Mouse (Mus musculus) layer of hippocampus, postnatal 25 days (tissue): Measurements from ENCODE around the gene Jsrp1. TPM values are rescaled to one million over a fixed set of nuclear protein-coding genes. Genes with fewer than 3 reads are reported as not detected.

Source experiments
- DNase-seq, 2 experiments: peaks; one replicate each; pipeline ENCODE4 v3.0.0; 2022; ENCODE audit warnings: mixed read lengths in 2 of 2, low spot score in 1 of 2; ENCODE audit errors: extremely low spot score in 1 of 2
- microRNA-seq, 2 experiments: library from miRNA; unstranded; fragments of <30 nt; microRNA quantifications; one replicate each; pipeline ENCODE4 v1.2.0; 2021
- total RNA-seq, 2 experiments: library from RNA; stranded (reverse); gene quantifications; 2 replicates each; pipeline ENCODE4 v1.2.3; 2021

Jsrp1 gene
- total RNA-seq, 2 experiments from 2014 or later: 2.5 to 3.5 TPM

DNA sequence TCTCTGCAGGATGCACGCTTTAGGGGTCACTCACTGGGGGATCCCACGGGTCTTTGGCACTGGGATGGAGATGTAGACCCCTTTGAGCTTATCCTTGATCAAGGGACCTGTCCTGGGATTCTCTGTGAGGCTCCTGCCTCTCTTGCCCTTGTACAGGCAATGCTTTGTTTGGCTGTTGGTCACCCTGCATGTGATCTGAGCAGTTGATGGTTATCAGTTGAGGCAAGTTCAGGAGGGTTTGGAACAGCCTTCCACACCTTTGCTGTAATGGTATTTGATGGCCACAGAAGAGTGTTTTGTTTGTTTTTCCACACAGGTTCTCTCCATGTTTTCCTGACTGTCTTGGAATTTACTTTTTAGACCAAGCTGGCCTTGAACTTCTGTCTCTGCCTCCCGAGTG is 51.5 kb downstream of the Jsrp1 start:
- DNase-seq: no peak

GRCm38 (mm10) chr10:80760596-80761524 is 52.4 kb downstream of the Jsrp1 start:
- no peak for DNase-seq

DNA sequence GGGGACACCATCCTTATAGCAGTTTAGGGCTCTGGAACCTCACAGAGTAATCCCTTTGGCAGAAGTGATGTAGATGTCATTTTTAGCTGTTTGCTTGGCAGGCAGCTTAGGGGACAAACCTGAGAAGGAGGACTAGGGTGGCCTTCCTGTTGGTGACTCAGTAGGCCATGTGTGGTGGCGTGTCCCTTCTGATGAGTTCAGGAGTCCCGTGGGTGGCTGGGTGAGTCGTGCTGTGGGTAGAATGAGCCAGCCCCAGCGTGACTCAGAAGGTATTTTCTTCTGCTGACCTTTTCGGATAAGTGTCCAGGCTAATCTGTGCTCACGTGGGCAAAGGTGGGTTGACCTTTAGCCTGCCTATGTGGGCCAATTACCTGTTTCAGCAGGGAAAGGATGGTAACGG is 54.6 kb downstream of the Jsrp1 start:
- no peak for DNase-seq

Small RNA genes within 50 kb of the gene (microRNA-seq; reads per million reads assigned to microRNA genes)
- gene Mir1982: 4.2 to 4.8 reads per million in 2 experiments

Other genes starting within 250 kb of the Jsrp1 start
- 10 to 100 TPM; 57.3 to 57.6 TPM for gene Klf16, start 236.2 kb downstream of the Jsrp1 start, total RNA-seq
- gene Abhd17a, start 223.2 kb downstream of the Jsrp1 start, total RNA-seq: 100 to 1,000 TPM; 184 to 192 TPM
- 10 to 100 TPM; 44.1 to 45.5 TPM for gene Scamp4, start 210.6 kb downstream of the Jsrp1 start, total RNA-seq
- 1 to 10 TPM; 1.7 to 1.8 TPM for gene Adat3, start 210.6 kb downstream of the Jsrp1 start, total RNA-seq
- gene Gm49322, start 207.5 kb downstream of the Jsrp1 start, total RNA-seq: 1 to 10 TPM; 2.4 to 3.4 TPM
- gene Csnk1g2, start 190.7 kb downstream of the Jsrp1 start, total RNA-seq: 100 to 1,000 TPM; 208 to 236 TPM
- 100 to 1,000 TPM; 103 to 107 TPM for gene Btbd2, start 156.4 kb downstream of the Jsrp1 start, total RNA-seq
- 10 to 100 TPM; 45.0 to 50.9 TPM for gene Mknk2, start 135.4 kb downstream of the Jsrp1 start, total RNA-seq
- 10 to 100 TPM; 13.0 to 13.6 TPM for gene Mob3a, start 111.5 kb downstream of the Jsrp1 start, total RNA-seq
- gene Izumo4, start 111.3 kb downstream of the Jsrp1 start, total RNA-seq: 10 to 100 TPM; 46.4 to 61.7 TPM
- gene Ap3d1, start 71.2 kb downstream of the Jsrp1 start, total RNA-seq: 100 to 1,000 TPM; 128 to 143 TPM
- gene Dot1l, start 58.3 kb downstream of the Jsrp1 start, total RNA-seq: 10 to 100 TPM; 39.9 to 60.6 TPM
- 10 to 100 TPM; 46.2 to 52.0 TPM for gene Sf3a2, start 15.3 kb downstream of the Jsrp1 start, total RNA-seq
- 10 to 100 TPM; 63.6 to 71.6 TPM for gene Plekhj1, start 14.9 kb downstream of the Jsrp1 start, total RNA-seq
- gene Amh, start 8.3 kb downstream of the Jsrp1 start, total RNA-seq: 1 to 10 TPM; 2.3 to 3.2 TPM
- 100 to 1,000 TPM; 491 to 550 TPM for gene Oaz1, start 13.2 kb upstream of the Jsrp1 start, total RNA-seq
- 10 to 100 TPM; 38.3 to 39.9 TPM for gene Lingo3, start 30.5 kb upstream of the Jsrp1 start, total RNA-seq
- 10 to 100 TPM; 41.5 to 43.8 TPM for gene Lsm7, start 41.7 kb upstream of the Jsrp1 start, total RNA-seq
- 10 to 100 TPM; 61.5 to 65.7 TPM for gene Sppl2b, start 41.8 kb upstream of the Jsrp1 start, total RNA-seq
- under 1 TPM; 0.40 to 0.62 TPM for gene Tmprss9, start 58.4 kb upstream of the Jsrp1 start, total RNA-seq
- 100 to 1,000 TPM; 145 to 167 TPM for gene Timm13, start 87.5 kb upstream of the Jsrp1 start, total RNA-seq
- gene Lmnb2, start 104.7 kb upstream of the Jsrp1 start, total RNA-seq: 10 to 100 TPM; 17.5 to 19.6 TPM
- 10 to 100 TPM; 15.0 to 16.7 TPM for gene Gadd45b, start 116.6 kb upstream of the Jsrp1 start, total RNA-seq
- gene Gng7, start 201.4 kb upstream of the Jsrp1 start, total RNA-seq: 100 to 1,000 TPM; 180 to 184 TPM
- 100 to 1,000 TPM in 1 of 2 experiments, 10 to 100 TPM in 1; 98.7 to 103 TPM for gene Diras1, start 212.2 kb upstream of the Jsrp1 start, total RNA-seq
- 10 to 100 TPM; 67.5 to 74.9 TPM for gene Slc39a3, start 223.9 kb upstream of the Jsrp1 start, total RNA-seq
- 100 to 1,000 TPM; 171 to 178 TPM for gene Sgta, start 246.7 kb upstream of the Jsrp1 start, total RNA-seq